Mouse (Mus musculus) ES-E14 (cell line): ENCODE data around the gene Rnf43. TPM values are rescaled to one million over a fixed set of nuclear protein-coding genes. Genes with fewer than 3 reads are reported as not detected.

Experiments used
- DNase-seq: peaks from one replicate; pipeline ENCODE4 v3.0.0-alpha.2; 2013; ENCODE audit warnings: low read depth, low spot score
- H3K27ac ChIP-seq: 2 replicates; pipeline ENCODE4 v1.5.1; 2012; ENCODE audit warnings: low read depth, mild to moderate bottlenecking, low read length, moderate library complexity, mixed read lengths; ENCODE audit not compliant: poor library complexity, insufficient read depth, severe bottlenecking
- H3K36me3 ChIP-seq: 2 replicates; pipeline ENCODE4 v1.6.1; 2012; ENCODE audit warnings: mild to moderate bottlenecking, low read length, moderate library complexity, mixed read lengths; ENCODE audit not compliant: control insufficient read depth, poor library complexity, insufficient read depth, severe bottlenecking
- H3K4me1 ChIP-seq, 2 experiments: fragments of 150-350 bp in 1 of 2; sonication (generic) in 1 of 2; 2 replicates each; pipeline ENCODE4 v1.6.1; 2012; ENCODE audit warnings: low read length in 2 of 2, mild to moderate bottlenecking in 1 of 2, mixed read lengths in 1 of 2; ENCODE audit not compliant: control insufficient read depth in 2 of 2, insufficient read depth in 2 of 2, poor library complexity in 1 of 2
- H3K4me3 ChIP-seq, 2 experiments: fragments of 150-350 bp in 1 of 2; sonication (generic) in 1 of 2; 2 replicates each; pipeline ENCODE4 v1.5.1; 2012; ENCODE audit warnings: low read length in 2 of 2, low read depth in 1 of 2, mild to moderate bottlenecking in 1 of 2, mixed read lengths in 1 of 2; ENCODE audit not compliant: insufficient read depth in 1 of 2, poor library complexity in 1 of 2, severe bottlenecking in 1 of 2
- H3K9ac ChIP-seq: 2 replicates; pipeline ENCODE4 v1.6.1; 2012; ENCODE audit warnings: low read depth, mild to moderate bottlenecking, low read length, mixed read lengths; ENCODE audit not compliant: poor library complexity, insufficient read depth, severe bottlenecking
- H3K9me3 ChIP-seq: fragments of 150-350 bp; sonication (generic); 2 replicates; pipeline ENCODE4 v1.6.1; 2012; ENCODE audit warnings: low read depth, mild to moderate bottlenecking, low read length; ENCODE audit not compliant: control insufficient read depth, insufficient read depth
- CHD2 ChIP-seq: IDR thresholded peaks from 2 replicates; pipeline ENCODE4 v1.6.1; 2014; ENCODE audit warnings: mild to moderate bottlenecking, low read depth, low read length, inconsistent platforms
- HCFC1 ChIP-seq: IDR thresholded peaks from 2 replicates; pipeline ENCODE4 v1.6.1; 2012; ENCODE audit warnings: low read length, inconsistent platforms, borderline replicate concordance; ENCODE audit not compliant: insufficient read depth
- MAFK ChIP-seq: IDR thresholded peaks from 2 replicates; pipeline ENCODE4 v1.6.1; 2014; ENCODE audit warnings: mild to moderate bottlenecking, low read depth, low read length, inconsistent platforms; ENCODE audit not compliant: insufficient read depth
- ZC3H11A ChIP-seq: IDR thresholded peaks from 2 replicates; pipeline ENCODE4 v1.6.1; 2012; ENCODE audit warnings: low read depth, mild to moderate bottlenecking, inconsistent platforms, low read length, borderline replicate concordance
- ZNF384 ChIP-seq: IDR thresholded peaks from 2 replicates; pipeline ENCODE4 v1.6.1; 2012; ENCODE audit warnings: low read depth, low read length, inconsistent platforms
- in situ Hi-C, 2 experiments: fragments of 600-800 bp; cut with MboI; formaldehyde crosslinking; loops; one replicate each; pipeline ENCODE4 v1.15.1; 2025; ENCODE audit warnings: low sequenced_read_pairs in 2 of 2, inconsistent platforms in 1 of 2; ENCODE audit not compliant: unreplicated experiment in 2 of 2
- total RNA-seq: library from RNA; depleted of rRNA; stranded (reverse); fragments of 300-350 nt; gene quantifications from 2 replicates; pipeline ENCODE4 v1.2.3, GENCODE M21; 2012; rRNA removed

Gene Rnf43
- total RNA-seq, 1 experiment: 1.2 TPM

DNA sequence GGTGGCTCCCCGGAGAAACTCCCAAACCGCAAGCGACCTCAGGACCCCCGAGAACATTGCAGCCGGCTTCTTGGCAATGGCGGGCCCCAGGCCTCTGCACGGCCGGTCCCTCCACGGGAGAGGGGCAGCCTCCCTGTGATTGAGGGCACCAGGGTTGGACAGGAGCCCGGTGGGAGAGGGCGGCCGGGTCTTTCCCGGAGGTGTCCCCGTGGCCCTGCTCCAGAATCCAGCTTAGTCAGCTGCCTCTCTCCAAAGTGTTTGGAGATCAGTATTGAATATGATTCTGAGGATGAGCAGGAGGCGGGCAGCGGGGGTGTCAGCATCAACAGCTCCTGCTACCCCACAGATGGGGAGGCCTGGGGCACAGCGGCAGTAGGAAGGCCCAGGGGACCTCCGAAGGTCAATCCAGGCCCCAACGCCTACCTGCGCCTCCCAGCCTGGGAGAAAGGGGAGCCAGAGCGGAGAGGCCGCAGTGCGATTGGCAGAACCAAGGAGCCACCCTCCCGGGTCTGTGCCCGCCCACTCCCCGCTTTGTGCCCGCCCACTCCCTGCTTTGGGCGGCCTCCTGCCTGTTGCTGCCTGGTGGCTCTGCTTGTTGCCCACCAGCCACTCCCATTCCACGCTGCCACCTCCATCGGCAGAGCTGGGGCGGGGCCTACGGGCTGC lies 115.7 kb downstream of the Rnf43 start:
- in situ Hi-C loops: no loop called here

DNA sequence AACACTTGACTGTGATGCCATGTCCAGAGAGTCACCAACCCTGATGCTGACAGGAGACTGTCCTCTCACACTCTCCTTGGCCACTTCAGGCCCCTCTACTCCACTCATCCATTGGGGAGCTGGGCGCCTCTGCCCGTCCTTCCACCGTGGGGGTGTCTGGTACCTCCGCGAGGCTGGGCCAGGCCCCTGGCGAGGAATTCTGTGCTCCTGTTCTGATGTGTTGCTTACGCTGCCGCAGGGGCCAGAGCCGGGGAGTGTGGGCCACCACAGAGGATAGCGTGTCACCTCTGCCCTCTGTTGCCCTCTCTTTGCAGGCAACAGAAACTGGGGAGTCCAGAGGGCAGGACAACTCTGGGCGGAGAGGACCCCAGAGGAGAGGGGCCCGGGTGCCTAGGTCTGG lies 116.4 kb downstream of the Rnf43 start:
- in situ Hi-C loops: no loop called here
- TF ChIP-seq HCFC1 (no peak), MAFK (no peak), CHD2 (no peak), ZNF384 (no peak), ZC3H11A (no peak)
- no peaks in the 10 kb centered on the region for H3K36me3 ChIP-seq
- peaks cover 0 to 5% of the 10 kb centered on the region in 2 experiments; a peak in 2 of 4 replicates for H3K4me1 ChIP-seq
- H3K4me3 ChIP-seq: peak overlapping the region; percentile 24 to 76; a peak in 3 of 4 replicates
- H3K9me3 ChIP-seq: no peaks in the 10 kb centered on the region
- no peak overlapping the region for H3K27ac ChIP-seq
- no peak for DNase-seq
- peak overlapping the region; percentile 37; the same call in 1 of the 2 replicates for H3K9ac ChIP-seq

More for the DNA sequence above, 115.7 kb downstream of the Rnf43 start:
- peak; percentile 85 for DNase-seq
- H3K9me3 ChIP-seq: no peaks in the 10 kb centered on the region
- H3K27ac ChIP-seq: no peak overlapping the region
- TF ChIP-seq CHD2 (no peak), ZNF384 (no peak), MAFK (no peak), HCFC1 (no peak), ZC3H11A (no peak)
- H3K4me1 ChIP-seq: peaks cover 0 to 5% of the 10 kb centered on the region in 2 experiments; a peak in 2 of 4 replicates
- H3K9ac ChIP-seq: peak overlapping the region; percentile 57
- H3K4me3 ChIP-seq: peak overlapping the region; percentile 50 to 76
- no peaks in the 10 kb centered on the region for H3K36me3 ChIP-seq

DNA sequence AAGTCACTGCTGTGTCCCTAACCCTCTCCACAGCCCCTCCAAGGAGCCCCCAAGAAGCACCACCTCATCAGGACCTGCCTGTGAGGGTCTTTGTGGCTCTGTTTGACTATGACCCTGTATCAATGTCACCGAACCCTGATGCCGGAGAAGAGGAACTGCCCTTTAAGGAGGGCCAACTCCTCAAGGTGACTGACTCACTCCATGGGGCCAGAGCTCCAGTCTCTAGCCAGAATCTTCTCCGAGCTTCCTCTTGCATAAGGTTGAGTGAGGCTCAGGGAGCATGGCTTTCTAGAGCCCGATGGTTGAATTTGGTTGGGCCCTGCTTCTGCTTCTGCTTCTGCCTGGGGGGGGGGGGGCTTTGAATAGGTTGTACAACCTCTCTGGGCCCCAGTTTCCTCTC lies 116.9 kb downstream of the Rnf43 start:
- H3K27ac ChIP-seq: no peak overlapping the region
- H3K9ac ChIP-seq: no peak overlapping the region
- no peaks in the 10 kb centered on the region for H3K9me3 ChIP-seq
- H3K4me3 ChIP-seq: peak overlapping the region in 1 of 2 experiments; percentile 76; a peak in 1 of 4 replicates
- no peak for TF ChIP-seq CHD2
- TF ChIP-seq ZC3H11A: no peak
- TF ChIP-seq MAFK: no peak
- TF ChIP-seq HCFC1: no peak
- no peak for TF ChIP-seq ZNF384
- no peaks in the 10 kb centered on the region for H3K36me3 ChIP-seq
- in situ Hi-C loops: no loop called here
- H3K4me1 ChIP-seq: peaks cover 0 to 5% of the 10 kb centered on the region in 2 experiments; a peak in 2 of 4 replicates
- DNase-seq: no peak

DNA sequence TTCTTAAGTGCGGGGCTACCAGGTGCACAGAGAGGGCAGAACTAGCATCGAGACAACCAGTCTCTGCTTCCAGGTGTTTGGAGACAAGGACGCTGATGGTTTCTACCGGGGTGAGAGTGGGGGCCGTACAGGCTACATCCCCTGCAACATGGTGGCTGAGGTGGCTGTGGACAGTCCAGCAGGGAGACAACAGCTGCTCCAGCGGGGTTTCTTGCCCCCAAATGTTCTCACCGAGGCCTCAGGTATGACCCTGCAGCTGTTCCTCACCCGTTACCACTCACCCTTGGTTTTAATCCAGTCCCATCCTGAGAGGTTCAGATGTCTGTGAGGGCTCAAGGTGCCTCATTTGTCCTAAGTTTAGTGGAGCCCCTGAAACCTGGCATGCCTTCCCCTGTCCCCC lies 117.6 kb downstream of the Rnf43 start:
- TF ChIP-seq ZNF384: no peak
- Histone ChIP-seq H3K4me3 (no peak overlapping the region), H3K36me3 (no peaks in the 10 kb centered on the region), H3K9ac (no peak overlapping the region), H3K4me1 (peaks cover 0 to 5% of the 10 kb centered on the region in 2 experiments; a peak in 2 of 4 replicates), H3K9me3 (no peaks in the 10 kb centered on the region), H3K27ac (no peak overlapping the region)
- in situ Hi-C loops: no loop called here
- no peak for DNase-seq

Other genes with a start within 250 kb of the Rnf43 start
- 0.27 and 0.32 TPM in 2 replicates for gene Gm11492, start 96.1 kb upstream of the Rnf43 start, total RNA-seq
- gene Sept4, start 93.8 kb upstream of the Rnf43 start, total RNA-seq: 6.1 and 6.6 TPM in 2 replicates
- gene Mtmr4, start 70.6 kb upstream of the Rnf43 start, total RNA-seq: 26.2 and 27.7 TPM in 2 replicates
- 0.32 and 0.40 TPM in 2 replicates for gene Hsf5, start 45.6 kb upstream of the Rnf43 start, total RNA-seq
- gene Supt4a, start 74.8 kb downstream of the Rnf43 start, total RNA-seq: 178 and 220 TPM in 2 replicates
- 1.8 and 5.2 TPM in 2 replicates for gene Tspoap1, start 97.8 kb downstream of the Rnf43 start, total RNA-seq
- gene Mpo, start 130.9 kb downstream of the Rnf43 start, total RNA-seq: not detected in 2 replicates
- gene Lpo, start 165.6 kb downstream of the Rnf43 start, total RNA-seq: not detected in 2 replicates
- gene Mks1, start 190.5 kb downstream of the Rnf43 start, total RNA-seq: 14.2 and 21.1 TPM in 2 replicates
- gene Epx, start 212.8 kb downstream of the Rnf43 start, total RNA-seq: 0.31 and 0.53 TPM in 2 replicates
- not detected in 2 replicates for gene Olfr462, start 229.5 kb downstream of the Rnf43 start, total RNA-seq
- gene Olfr463, start 234.7 kb downstream of the Rnf43 start, total RNA-seq: not detected in 2 replicates